Mouse (Mus musculus): ENCODE results near the gene Mthfd1.

DNA sequence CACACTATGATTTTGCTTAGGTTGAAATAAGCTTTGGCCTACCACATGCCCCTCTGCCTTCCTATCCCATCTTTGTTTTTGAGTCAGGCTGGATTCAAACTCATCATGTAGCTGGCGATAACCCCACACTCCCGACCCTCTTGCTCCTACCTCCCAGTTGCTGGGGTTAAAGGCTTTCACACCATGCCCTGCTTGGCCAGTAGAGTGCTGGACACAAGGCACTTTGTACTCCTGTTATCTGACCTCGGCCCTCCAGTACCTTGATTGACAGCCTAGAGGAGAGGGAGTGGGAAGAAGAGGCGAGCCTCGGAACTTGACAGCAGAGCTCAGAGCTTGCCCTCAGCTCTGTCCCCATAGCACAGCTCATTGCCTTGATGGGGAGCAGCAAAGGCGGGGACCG is 14.1 kb downstream of the Mthfd1 start:
- TF ChIP-seq GATA1 (IDR thresholded peaks at IDR 0.05; ENCODE audit: borderline replicate concordance, low read length) (no peak), FLI1 (IDR thresholded peaks at IDR 0.05; ENCODE audit: low read length) (no peak)

Measured in megakaryocyte, embryonic 14.5 days (primary cell).